Comparison of ENCODE assay signal across 24 mouse cellular contexts in the genomic region with DNA sequence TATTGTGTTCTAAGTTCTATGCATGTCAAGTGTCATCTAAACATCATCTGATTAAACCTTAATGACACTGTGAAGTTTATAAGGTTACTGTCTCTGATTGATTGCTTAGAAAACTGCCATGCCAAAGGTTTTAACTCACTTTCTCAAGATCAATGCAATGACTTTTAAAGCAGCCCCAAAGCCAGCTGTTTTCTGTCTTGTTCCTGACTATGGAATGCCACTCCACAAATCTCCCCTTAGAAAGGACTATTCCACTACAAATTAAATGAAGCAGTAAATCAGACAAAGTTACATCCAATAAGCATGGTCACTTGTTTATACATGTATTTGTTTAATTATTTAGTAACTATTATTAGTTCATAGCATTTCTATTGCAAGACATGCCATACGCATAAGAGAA.
A peak's percentile ranks its signal among the peaks of the same experiment; 100 is the strongest.
DNase-seq lines count a peak whose midpoint lies in the region; ATAC-seq and TF ChIP-seq lines count a peak whose summit lies in the region.
"Had no signal": no experiment of that assay in that cellular context is flagged by ENCODE, and none has a peak within 500 bp of the region (broad histone marks: within the 10 kb centered on the region; RNA-seq: fewer than 3 reads in every experiment).

No protein-coding gene starts in this region.

- H3K4me1 ChIP-seq in kidney, embryonic 16.5 days (ENCODE audit: insufficient read depth, low read length): no peaks in the 10 kb centered on the region
- H3K4me1 ChIP-seq in lung, embryonic 14.5 days (ENCODE audit: insufficient read depth): no peaks in the 10 kb centered on the region
- H3K4me1 ChIP-seq: forebrain, embryonic 10.5 days; forebrain, embryonic 13.5 days; heart, embryonic 10.5 days; heart, embryonic 13.5 days had no signal

- H3K27ac ChIP-seq in kidney, embryonic 16.5 days (ENCODE audit: low read length): no peak overlapping the region
- no peak overlapping the region for H3K27ac ChIP-seq in lung, embryonic 14.5 days (ENCODE audit: low read depth)
- H3K27ac ChIP-seq: forebrain, embryonic 10.5 days; forebrain, embryonic 13.5 days; heart, adult 2 months; heart, embryonic 10.5 days; heart, embryonic 13.5 days; hindbrain, embryonic 14.5 days had no signal

- peak; percentile 4 for DNase-seq in kidney, adult 9 months
- no peak for DNase-seq in kidney, adult 18-20 months
- DNase-seq in kidney, postnatal 10 days: no peak
- peak; percentile 42 for DNase-seq in lung, embryonic 14.5 days
- DNase-seq in lung, postnatal 36 days: no peak
- DNase-seq: adrenal gland, adult 2 months; adrenal gland, postnatal 14 days; cerebellum, adult 11 months; cerebellum, adult 2 months; cerebellum, adult 9-11 months; cerebellum, postnatal 25 days; gastrocnemius, postnatal 10 days; gastrocnemius, postnatal 36 days; heart, adult 2 months; heart, postnatal 14 days; heart, postnatal 4 days had no signal

- H3K9me3 ChIP-seq in kidney, embryonic 16.5 days (ENCODE audit: low read length): no peaks in the 10 kb centered on the region
- no peaks in the 10 kb centered on the region for H3K9me3 ChIP-seq in lung, embryonic 14.5 days (ENCODE audit: low read depth, low read length)
- H3K9me3 ChIP-seq: forebrain, embryonic 10.5 days; forebrain, embryonic 13.5 days; heart, embryonic 10.5 days; heart, embryonic 13.5 days had no signal

- WGBS in kidney, embryonic 16.5 days: 66% methylated on average over 1 of the region's 1 CpGs
- 68% methylated on average over 1 of the region's 1 CpGs for WGBS in lung, embryonic 14.5 days

- no peak overlapping the region for H3K9ac ChIP-seq in kidney, embryonic 16.5 days (replicated peaks; ENCODE audit: low read length)
- no peak overlapping the region for H3K9ac ChIP-seq in lung, embryonic 14.5 days
- H3K9ac ChIP-seq: forebrain, embryonic 13.5 days; heart, embryonic 13.5 days; hindbrain, embryonic 14.5 days had no signal

- peak; percentile 57; the same call in 1 of the 2 replicates for ATAC-seq in kidney, embryonic 16.5 days (ENCODE audit: low FRiP score, low TSS enrichment)
- ATAC-seq in lung, embryonic 14.5 days (ENCODE audit: insufficient read depth): no peak
- ATAC-seq: CD4-positive, CD25-positive, alpha-beta regulatory T cell, adult 4 months; forebrain, embryonic 13.5 days; forebrain, embryonic 16.5 days had no signal

- no peak for TF ChIP-seq CTCF in lung, embryonic 14.5 days (IDR thresholded peaks at IDR 0.05; ENCODE audit: low read depth)

- H3K4me2 ChIP-seq in kidney, embryonic 16.5 days (replicated peaks; ENCODE audit: low read depth, low read length): no peak overlapping the region
- no peak overlapping the region for H3K4me2 ChIP-seq in lung, embryonic 14.5 days
- H3K4me2 ChIP-seq: forebrain, embryonic 13.5 days; heart, embryonic 13.5 days; hindbrain, embryonic 14.5 days had no signal

- H3K4me3 ChIP-seq in kidney, embryonic 16.5 days (ENCODE audit: low read length): no peak overlapping the region
- no peak overlapping the region for H3K4me3 ChIP-seq in lung, embryonic 14.5 days (ENCODE audit: low read depth, low read length)
- H3K4me3 ChIP-seq: forebrain, embryonic 10.5 days; forebrain, embryonic 13.5 days; heart, adult 2 months; heart, embryonic 10.5 days; heart, embryonic 13.5 days had no signal

- H3K36me3 ChIP-seq in kidney, embryonic 16.5 days (ENCODE audit: insufficient read depth, low read length): no peaks in the 10 kb centered on the region
- H3K36me3 ChIP-seq in lung, embryonic 14.5 days (ENCODE audit: insufficient read depth): no peaks in the 10 kb centered on the region
- H3K36me3 ChIP-seq: forebrain, embryonic 10.5 days; heart, embryonic 10.5 days; heart, embryonic 13.5 days had no signal

- no peaks in the 10 kb centered on the region for H3K27me3 ChIP-seq in kidney, embryonic 16.5 days (ENCODE audit: insufficient read depth, low read length)
- no peaks in the 10 kb centered on the region for H3K27me3 ChIP-seq in lung, embryonic 14.5 days (ENCODE audit: insufficient read depth, low read length)
- H3K27me3 ChIP-seq: forebrain, embryonic 13.5 days; heart, embryonic 13.5 days had no signal

Comparison
In these comparisons a context has a peak if more than half of its experiments do, and no peak if none do; other contexts are left out.
1. DNase-seq: peak in kidney, adult 9 months (single experiment) and lung, embryonic 14.5 days (single experiment); none in kidney, adult 18-20 months (single experiment), kidney, postnatal 10 days (single experiment) and lung, postnatal 36 days (single experiment).